Mouse (Mus musculus) hindbrain, embryonic 10.5 days (tissue): Measurements from ENCODE around the gene Top3a. TPM values are rescaled to one million over a fixed set of nuclear protein-coding genes. Genes with fewer than 3 reads are reported as not detected.
A peak's percentile ranks its signal among the peaks of the same experiment; 100 is the strongest.
"Not testable (repeated sequence)": the region's sequence is repeated elsewhere in the genome, so short reads cannot be mapped to it uniquely, and the experiment has no call there.

Experiments used
- DNase-seq: peaks from one replicate; pipeline ENCODE4 v3.0.0-alpha.2; 2017; ENCODE audit warnings: low spot score
- H3K27ac ChIP-seq: fragments of 300-500 bp; sonication (generic); 2 replicates; pipeline ENCODE4 v1.5.1; 2016; ENCODE audit warnings: mild to moderate bottlenecking, moderate library complexity
- H3K27me3 ChIP-seq: fragments of 300-500 bp; sonication (generic); 2 replicates; pipeline ENCODE4 v1.6.1; 2016; ENCODE audit warnings: mild to moderate bottlenecking; ENCODE audit not compliant: poor library complexity, insufficient read depth, severe bottlenecking
- H3K36me3 ChIP-seq: fragments of 300-500 bp; sonication (generic); 2 replicates; pipeline ENCODE4 v1.6.1; 2016; ENCODE audit warnings: mild to moderate bottlenecking, moderate library complexity
- H3K4me1 ChIP-seq: fragments of 300-500 bp; sonication (generic); replicated peaks from 2 replicates; pipeline ENCODE4 v1.6.1; 2016; ENCODE audit warnings: mild to moderate bottlenecking
- H3K4me3 ChIP-seq: fragments of 300-500 bp; sonication (generic); 2 replicates; pipeline ENCODE4 v1.5.1; 2016; ENCODE audit warnings: mild to moderate bottlenecking, moderate library complexity
- H3K9me3 ChIP-seq: fragments of 300-500 bp; sonication (generic); 2 replicates; pipeline ENCODE4 v1.6.1; 2016; ENCODE audit warnings: mild to moderate bottlenecking, moderate library complexity
- WGBS: fragments of 180-500 bp; shearing (Covaris S2); methylation state at CpG from one replicate; pipeline ENCODE4 v1.1.7; 2016; 5-methylcytosine and 5-hydroxymethylcytosine counted together
- polyA plus RNA-seq: library from polyadenylated mRNA; unstranded; fragments of >200 nt; fragmentation: Nextera tagmentation; extraction: Ambion mirVana; gene quantifications from 2 replicates; pipeline ENCODE4 v1.2.1, GENCODE M21; 2016

The Top3a gene
- 17.8 and 24.3 TPM in 2 replicates for polyA plus RNA-seq

DNA sequence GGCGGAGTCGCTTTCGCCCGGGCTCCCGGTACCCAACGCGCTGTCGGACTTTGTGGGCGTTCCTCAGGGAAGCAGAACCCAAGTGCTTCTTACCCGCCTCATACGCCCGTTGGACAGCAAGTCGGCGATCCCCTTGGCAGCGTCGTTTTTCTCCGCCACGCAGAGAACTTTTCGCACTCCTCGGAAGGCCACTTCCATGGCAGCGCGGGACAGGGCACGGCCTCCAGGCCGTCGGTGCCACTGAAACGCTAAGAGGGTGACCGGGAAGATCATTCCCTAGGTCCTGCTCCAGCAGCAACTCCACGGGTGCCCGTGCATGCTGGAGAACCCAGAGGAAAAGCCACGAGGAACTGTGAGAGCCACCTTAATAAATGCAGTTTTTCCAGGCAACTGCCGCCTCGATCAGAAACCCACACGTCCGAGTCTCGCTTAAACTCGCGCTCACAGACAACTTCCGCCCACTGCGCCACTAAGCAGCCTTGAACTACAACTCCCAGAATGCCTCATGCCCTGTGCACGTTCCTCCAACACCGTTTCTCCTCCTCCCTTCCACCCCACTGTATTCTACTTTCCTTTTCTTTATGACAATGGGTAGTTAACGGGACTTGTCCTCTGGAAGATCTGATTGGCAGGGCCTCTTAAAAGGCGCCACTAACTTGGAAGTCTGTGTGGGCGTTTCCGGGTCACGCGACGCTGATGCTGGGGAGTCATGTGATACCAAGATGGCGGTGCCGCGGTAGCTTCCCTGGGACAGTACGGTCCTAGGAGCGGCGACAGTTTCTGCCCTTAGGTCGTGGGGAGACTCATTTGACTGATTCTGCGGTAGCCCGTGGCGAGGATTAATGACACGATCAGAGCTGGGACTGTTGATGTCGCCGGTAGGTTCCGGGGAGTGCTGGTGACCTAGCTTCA, at the start of gene Top3a, which contains the start of gene Smcr8:
TSS of gene Top3a (minus strand) at position 537 of the 912 bp plus-strand sequence.
TSS of gene Smcr8 (plus strand) at position 696 of the 912 bp plus-strand sequence.
- DNase-seq, result peak; percentile 90
- H3K27ac ChIP-seq, result peak within 1 kb of the TSS; percentile 87
- H3K36me3 ChIP-seq, result peaks cover 36% of the 10 kb centered on the region
- H3K9me3 ChIP-seq, result no peaks in the 10 kb centered on the region
- no peaks in the 10 kb centered on the region for H3K27me3 ChIP-seq
- H3K4me3 ChIP-seq, result peak within 1 kb of the TSS; percentile 81
- WGBS, result under 1% methylated on average over 62 of the region's 62 CpGs
- peaks cover 65% of the 10 kb centered on the region for H3K4me1 ChIP-seq

DNA sequence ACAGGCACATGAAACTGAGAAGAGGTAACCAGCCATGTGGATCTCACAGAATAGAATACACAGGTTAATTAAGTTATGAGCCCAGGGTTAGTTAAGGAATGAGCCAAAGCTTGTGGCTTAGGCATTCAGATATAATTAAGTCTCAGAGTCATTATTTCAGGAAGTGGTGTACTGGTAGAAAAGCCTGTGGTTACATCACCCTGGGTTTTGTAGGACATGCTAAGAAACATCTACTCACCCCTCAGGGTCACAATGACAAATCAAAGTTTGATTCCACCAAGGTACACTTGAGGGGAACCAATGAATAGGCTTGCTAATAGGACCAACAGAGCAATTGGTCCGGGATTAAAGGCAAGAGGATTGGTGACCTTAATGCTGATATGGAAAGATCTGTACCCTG, 49.5 kb upstream of the Top3a start:
- Histone ChIP-seq H3K27ac (no peak overlapping the region), H3K27me3 (no peaks in the 10 kb centered on the region), H3K4me3 (no peak overlapping the region), H3K9me3 (no peaks in the 10 kb centered on the region), H3K36me3 (no peaks in the 10 kb centered on the region), H3K4me1 (peaks cover 8% of the 10 kb centered on the region)
- 57% methylated on average over 1 of the region's 1 CpGs for WGBS
- DNase-seq, result no peak

DNA sequence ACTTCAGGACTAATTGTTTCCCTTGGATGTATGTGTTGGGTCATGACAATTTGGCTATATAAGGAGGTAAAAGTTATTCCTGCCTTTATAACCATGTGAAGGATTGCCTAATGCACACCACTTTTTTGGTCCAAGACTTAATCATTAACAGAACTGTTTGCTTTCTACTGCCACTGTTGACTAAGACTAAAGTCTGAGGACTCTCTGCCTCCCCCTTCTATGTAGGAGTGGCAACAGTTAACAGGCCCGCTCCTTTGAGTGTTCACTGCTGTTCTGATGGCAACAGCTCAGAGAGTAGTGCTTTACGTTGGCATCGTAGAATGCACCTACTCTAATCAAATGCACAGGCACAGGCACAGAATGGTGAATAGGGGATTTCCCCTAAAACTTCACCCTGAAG, 48.0 kb upstream of the Top3a start:
- 86% methylated on average over 3 of the region's 3 CpGs for WGBS
- H3K36me3 ChIP-seq, result no peaks in the 10 kb centered on the region
- H3K4me3 ChIP-seq, result no peak overlapping the region
- H3K9me3 ChIP-seq, result no peaks in the 10 kb centered on the region
- no peaks in the 10 kb centered on the region for H3K27me3 ChIP-seq
- no peak overlapping the region for H3K27ac ChIP-seq
- DNase-seq, result no peak
- H3K4me1 ChIP-seq, result no peaks in the 10 kb centered on the region

DNA sequence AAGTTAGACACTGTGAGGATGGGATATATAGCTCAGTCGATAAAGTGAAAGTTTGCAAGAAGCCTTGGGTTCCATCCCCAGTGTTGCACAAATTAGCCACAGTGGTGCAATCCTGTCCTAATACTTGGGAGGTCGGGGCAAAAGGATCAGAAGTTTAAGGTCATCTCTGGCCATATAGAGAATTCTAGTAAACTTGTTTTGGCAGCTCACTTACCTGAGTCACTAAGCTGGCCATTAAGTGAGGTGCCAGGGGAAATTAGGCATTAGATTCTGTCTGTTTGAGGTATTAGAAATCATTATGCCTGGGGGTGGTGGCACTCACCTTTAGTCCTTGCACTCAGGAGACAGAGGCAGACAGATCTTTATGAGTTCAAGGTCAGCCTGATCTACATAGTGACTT, 46.6 kb upstream of the Top3a start:
- H3K27me3 ChIP-seq, result no peaks in the 10 kb centered on the region
- DNase-seq, result no peak
- no peak overlapping the region for H3K4me3 ChIP-seq
- 75% methylated on average over 2 of the region's 2 CpGs for WGBS
- H3K27ac ChIP-seq, result no peak overlapping the region
- no peaks in the 10 kb centered on the region for H3K9me3 ChIP-seq
- no peaks in the 10 kb centered on the region for H3K4me1 ChIP-seq
- H3K36me3 ChIP-seq, result no peaks in the 10 kb centered on the region

DNA sequence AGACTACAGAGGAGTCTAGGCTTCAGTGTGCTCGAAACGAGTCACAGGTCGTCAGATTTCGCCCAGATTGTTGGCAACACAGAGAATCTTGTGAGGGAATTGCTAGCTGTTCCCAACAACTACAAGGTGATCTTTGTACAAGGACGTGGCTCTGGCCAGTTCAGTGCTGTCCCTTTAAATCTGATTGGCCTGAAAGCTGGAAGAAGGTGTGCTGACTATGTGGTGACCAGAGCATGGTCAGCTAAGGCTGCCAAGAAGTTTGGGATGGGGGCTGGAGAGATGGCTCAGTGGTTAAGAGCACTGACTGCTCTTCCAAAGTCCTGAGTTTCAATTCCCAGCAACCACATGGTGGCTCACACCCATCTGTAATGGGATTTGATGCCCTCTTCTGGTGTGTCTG, 39.2 kb upstream of the Top3a start:
- Histone ChIP-seq H3K27ac (no peak overlapping the region), H3K27me3 (no peaks in the 10 kb centered on the region), H3K4me1 (no peaks in the 10 kb centered on the region), H3K36me3 (no peaks in the 10 kb centered on the region), H3K4me3 (no peak overlapping the region), H3K9me3 (no peaks in the 10 kb centered on the region)
- no peak for DNase-seq
- WGBS, result 74% methylated on average over 5 of the region's 5 CpGs

DNA sequence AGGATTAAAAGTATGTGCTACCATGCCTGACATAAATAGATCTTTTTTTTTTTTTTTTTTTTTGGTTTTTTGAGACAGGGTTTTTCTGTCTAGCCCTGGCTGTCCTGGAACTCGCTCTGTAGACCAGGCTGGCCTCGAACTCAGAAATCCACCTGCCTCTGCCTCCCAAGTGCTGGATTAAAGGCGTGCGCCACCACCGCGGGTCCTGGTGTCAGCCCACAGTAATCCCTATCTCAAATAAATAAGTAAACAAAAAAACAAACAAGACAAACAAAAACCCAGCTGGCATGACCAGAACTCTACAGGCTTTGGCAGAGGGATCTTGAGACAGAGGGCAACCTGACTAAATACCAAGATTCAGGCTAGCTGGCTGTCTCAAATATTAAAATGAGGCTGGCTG, 34.5 kb upstream of the Top3a start, which contains the start of gene Shmt1:
TSS of gene Shmt1 (minus strand) at position 101 of the 400 bp plus-strand sequence.
- H3K4me1 ChIP-seq, result peaks cover 29% of the 10 kb centered on the region
- peak within 1 kb of the TSS; percentile 74 for H3K27ac ChIP-seq
- WGBS, result 38% methylated on average over 6 of the region's 6 CpGs
- H3K36me3 ChIP-seq, H3K9me3 ChIP-seq, H3K27me3 ChIP-seq, DNase-seq: not testable (repeated sequence)
- peak within 1 kb of the TSS; percentile 61 for H3K4me3 ChIP-seq

DNA sequence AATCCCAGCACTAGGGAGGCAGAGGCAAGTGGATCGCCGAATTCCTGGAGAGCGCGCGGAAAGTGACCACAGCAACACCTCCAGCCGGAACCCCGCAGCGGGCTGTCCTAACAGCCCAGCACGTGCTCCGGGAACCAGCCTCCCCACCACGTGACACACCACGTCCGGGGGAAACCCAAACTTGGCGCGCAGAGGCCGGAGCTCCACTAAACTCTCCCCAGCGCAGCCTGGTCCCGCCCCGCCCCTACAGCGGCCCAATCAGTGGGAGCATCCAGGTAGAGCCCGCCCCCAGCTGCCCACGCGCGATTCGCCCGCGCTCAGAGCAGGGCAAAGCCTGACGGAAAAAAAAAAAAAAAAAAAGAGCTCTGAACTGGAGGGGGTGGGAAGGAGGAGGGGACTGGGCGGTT, 33.9 kb upstream of the Top3a start:
- peak; percentile 96 for DNase-seq
- H3K4me1 ChIP-seq, result peaks cover 29% of the 10 kb centered on the region
- H3K27ac ChIP-seq, result peak overlapping the region; percentile 74
- 0 out of 2 replicates have a peak, but pooled peaks cover 2% of the 10 kb centered on the region for H3K36me3 ChIP-seq
- H3K4me3 ChIP-seq, result peak overlapping the region; percentile 61
- 0% methylated on average over 29 of the region's 29 CpGs for WGBS
- no peaks in the 10 kb centered on the region for H3K27me3 ChIP-seq
- no peaks in the 10 kb centered on the region for H3K9me3 ChIP-seq

DNA sequence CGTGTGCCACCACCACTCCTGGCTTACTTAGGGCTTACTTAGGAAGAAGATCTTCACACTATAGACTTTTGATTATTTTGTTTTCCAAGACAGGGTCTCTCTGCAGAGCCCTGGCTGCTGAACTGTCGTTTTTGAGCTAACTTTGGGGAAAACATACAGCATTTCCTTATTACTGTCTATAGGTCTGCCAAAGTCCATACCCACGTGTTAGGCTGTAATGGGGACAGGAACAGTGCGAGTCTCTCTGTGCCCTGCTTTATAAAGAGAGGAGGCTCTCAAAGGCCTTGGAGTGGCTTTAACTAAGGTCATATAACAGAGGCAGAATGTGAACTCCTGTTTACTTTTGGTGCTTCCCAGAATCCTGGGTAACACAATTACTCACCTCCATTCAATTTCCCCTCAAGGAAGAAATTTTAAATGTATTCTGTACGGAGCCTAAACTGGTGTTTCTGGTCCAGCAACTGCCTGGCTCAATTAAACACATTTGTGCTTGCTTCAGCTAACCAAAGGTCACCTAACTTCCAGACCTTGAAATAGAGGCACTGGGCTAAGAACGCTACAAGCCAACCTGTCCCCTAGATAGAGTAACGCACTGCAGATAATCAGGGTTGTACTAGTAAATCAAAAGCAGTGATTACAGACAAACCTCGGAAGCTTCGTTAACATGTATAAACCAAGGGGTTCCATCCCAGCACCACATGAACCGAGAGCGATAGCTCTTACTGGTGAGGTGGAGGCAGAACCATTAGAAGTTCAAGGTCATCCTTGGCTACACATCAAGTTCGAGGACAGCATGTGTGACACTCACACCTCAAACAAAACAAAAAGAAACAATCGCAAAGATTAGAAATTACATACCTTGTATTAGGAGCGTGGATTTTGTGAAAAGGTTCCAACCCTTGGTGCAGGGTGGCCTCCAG, 33.1 kb upstream of the Top3a start:
- no peak for DNase-seq
- WGBS, result 20% methylated on average over 14 of the region's 14 CpGs
- peaks cover 4% of the 10 kb centered on the region; the same call in 1 of the 2 replicates for H3K36me3 ChIP-seq
- peak overlapping the region; percentile 61 for H3K4me3 ChIP-seq
- H3K27ac ChIP-seq, result peak overlapping the region; percentile 74
- no peaks in the 10 kb centered on the region for H3K9me3 ChIP-seq
- no peaks in the 10 kb centered on the region for H3K27me3 ChIP-seq
- peaks cover 29% of the 10 kb centered on the region for H3K4me1 ChIP-seq

DNA sequence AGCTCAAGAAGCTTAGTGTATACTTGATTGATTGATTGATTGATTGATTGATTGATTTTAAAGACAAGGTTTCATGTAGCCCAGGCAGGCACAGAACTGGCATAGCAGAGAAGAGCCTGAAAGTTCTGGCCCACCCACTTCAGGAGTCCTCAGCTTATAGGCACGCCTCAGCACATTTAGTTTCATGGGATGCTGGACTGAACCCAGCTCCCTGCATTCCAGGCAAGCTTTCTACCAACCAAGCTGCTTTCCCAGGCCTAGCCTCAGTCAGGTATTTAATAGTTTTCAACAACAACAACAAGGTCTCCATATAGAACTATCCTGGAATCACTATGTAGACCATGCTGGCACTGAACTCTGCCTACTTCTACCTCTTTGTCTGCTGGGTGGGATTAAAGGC, 32.4 kb upstream of the Top3a start:
- Histone ChIP-seq H3K27ac (no peak overlapping the region), H3K4me1 (peaks cover 29% of the 10 kb centered on the region), H3K36me3 (peaks cover 9% of the 10 kb centered on the region; the same call in 1 of the 2 replicates), H3K9me3 (no peaks in the 10 kb centered on the region), H3K4me3 (peak overlapping the region; percentile 61), H3K27me3 (no peaks in the 10 kb centered on the region)
- DNase-seq, result no peak
- 68% methylated on average over 1 of the region's 1 CpGs for WGBS

DNA sequence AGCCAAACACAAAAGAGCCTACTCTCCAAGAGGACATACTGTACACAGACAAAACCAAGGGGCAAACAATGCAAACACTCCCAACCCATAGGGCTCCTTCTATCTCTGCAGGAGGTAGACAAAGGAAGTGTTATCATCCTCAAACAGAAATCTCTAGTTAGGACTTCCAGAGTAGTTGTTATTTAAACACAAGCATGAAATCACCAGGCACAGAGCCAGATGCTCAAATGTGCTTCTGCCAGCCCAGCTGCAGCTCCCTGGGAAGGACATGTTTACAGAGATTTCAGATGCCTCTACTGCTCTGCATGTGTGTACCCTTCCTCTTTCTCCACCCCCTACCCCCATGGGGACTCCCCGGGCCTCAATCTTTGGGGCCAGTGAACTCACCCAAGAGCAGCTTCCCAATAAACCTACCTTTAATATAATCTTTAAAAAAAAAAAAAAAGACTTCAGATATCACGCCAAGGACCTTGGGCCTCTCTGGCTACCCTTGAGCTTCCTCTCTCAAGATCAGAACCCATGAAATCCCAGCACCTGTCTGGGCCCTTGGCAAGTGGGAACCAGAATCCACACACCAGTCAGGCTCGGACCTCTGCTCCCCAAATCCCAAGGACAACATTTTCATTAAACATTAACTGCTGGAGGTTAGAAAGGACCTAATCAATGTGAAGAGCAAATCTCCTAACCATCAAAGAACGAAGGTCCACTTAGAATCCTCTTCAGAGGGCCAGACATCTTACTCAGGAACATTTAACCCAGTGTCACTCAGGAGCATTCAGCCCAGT, 31.3 kb upstream of the Top3a start:
- 85% methylated on average over 4 of the region's 4 CpGs for whole genome bisulfite sequencing
- H3K4me3 ChIP-seq, result no peak overlapping the region
- H3K9me3 ChIP-seq, result no peaks in the 10 kb centered on the region
- H3K27me3 ChIP-seq, result no peaks in the 10 kb centered on the region
- no peak overlapping the region for H3K27ac ChIP-seq
- peaks cover 19% of the 10 kb centered on the region for H3K36me3 ChIP-seq
- no peak for DNase-seq
- peaks cover 29% of the 10 kb centered on the region for H3K4me1 ChIP-seq

DNA sequence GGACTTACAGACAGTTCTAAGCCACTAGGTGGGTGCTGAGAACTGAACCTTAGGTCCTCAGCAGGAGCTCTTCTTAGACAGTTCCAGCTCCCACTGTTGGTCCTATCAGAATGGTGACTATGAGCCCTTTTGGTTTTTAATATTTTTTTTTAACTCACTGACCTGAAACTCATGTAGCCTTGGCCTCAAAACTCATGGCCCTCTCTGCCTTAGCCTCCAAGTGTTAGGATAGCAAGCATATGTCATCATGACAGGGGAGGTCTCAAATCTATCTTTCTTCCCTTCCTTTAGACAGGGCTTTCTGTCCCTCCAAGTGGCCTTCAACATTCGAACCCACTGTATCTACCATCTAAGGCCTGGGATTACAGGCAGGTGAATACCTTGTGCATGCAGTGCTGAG, 23.7 kb upstream of the Top3a start:
- H3K27me3 ChIP-seq, result no peaks in the 10 kb centered on the region
- H3K4me3 ChIP-seq, result no peak overlapping the region
- DNase-seq, result no peak
- H3K27ac ChIP-seq, result no peak overlapping the region
- no peaks in the 10 kb centered on the region for H3K9me3 ChIP-seq
- peaks cover 93% of the 10 kb centered on the region for H3K36me3 ChIP-seq
- no peaks in the 10 kb centered on the region for H3K4me1 ChIP-seq
- WGBS, result 90% methylated on average over 1 of the region's 1 CpGs

DNA sequence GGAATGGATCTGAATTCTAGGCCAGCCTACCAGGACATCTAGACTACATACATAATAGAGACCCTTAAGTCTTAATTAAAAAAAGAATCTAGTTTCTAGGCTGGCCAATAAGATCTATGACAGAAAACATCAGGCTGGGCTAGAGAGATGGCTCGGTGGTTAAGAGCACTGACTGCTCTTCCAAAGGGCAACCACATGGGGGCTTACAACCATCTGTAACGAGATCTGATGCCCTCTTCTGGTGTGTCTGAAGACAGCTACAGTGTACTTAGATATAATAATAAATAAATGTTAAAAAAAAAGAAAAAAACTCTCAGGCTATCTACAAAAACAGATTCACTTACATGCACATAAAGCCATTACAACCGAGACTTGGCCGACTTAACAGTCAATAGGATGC, 22.8 kb upstream of the Top3a start:
- Histone ChIP-seq H3K36me3 (peaks cover 97% of the 10 kb centered on the region), H3K4me1 (no peaks in the 10 kb centered on the region)
- 94% methylated on average over 4 of the region's 4 CpGs for WGBS

More for the DNA sequence above, 22.8 kb upstream of the Top3a start:
- H3K27ac ChIP-seq, result no peak overlapping the region
- no peak for DNase-seq
- H3K4me3 ChIP-seq, result no peak overlapping the region
- no peaks in the 10 kb centered on the region for H3K27me3 ChIP-seq
- H3K9me3 ChIP-seq, result no peaks in the 10 kb centered on the region
